Mouse (Mus musculus) liver, embryonic 14.5 days (tissue): ENCODE results near the gene Stpg4.

ENCODE experiments used
- CTCF ChIP-seq: IDR thresholded peaks from 2 replicates; pipeline ENCODE4 v1.5.1; 2016; ENCODE audit warnings: antibody characterized with exemption, low read depth, control low read depth
- EP300 ChIP-seq: IDR thresholded peaks from 2 replicates; pipeline ENCODE4 v1.6.1; 2016; ENCODE audit warnings: antibody characterized with exemption, low read depth

GRCm38 (mm10) chr17:87458911-87459749, 31.6 kb upstream of the Stpg4 start:
- TF ChIP-seq EP300 (no peak), CTCF (no peak)
